Mouse (Mus musculus) neutrophil, adult 5-6 weeks (primary cell): ENCODE data around the gene Mcrip1. TPM values are rescaled to one million over a fixed set of nuclear protein-coding genes. Genes with fewer than 3 reads are reported as not detected.
"Not testable (repeated sequence)": the region's sequence is repeated elsewhere in the genome, so short reads cannot be mapped to it uniquely, and the experiment has no call there.

Experiments used
- ATAC-seq: fragments of 151-379, 151-347 bp; 2 replicates; pipeline ENCODE4 v1.8.0; 2017; ENCODE audit warnings: mild to moderate bottlenecking, moderate TSS enrichment; ENCODE audit not compliant: insufficient number of reproducible peaks, poor library complexity, low FRiP score, severe bottlenecking; ENCODE audit errors: extremely low read depth
- total RNA-seq: library from RNA; stranded (forward); fragments of 200-1000 nt; gene quantifications from 2 replicates; pipeline ENCODE4 v1.2.3, GENCODE M21; 2017

Mcrip1 gene
- total RNA-seq, 1 experiment from 2014 or later = 15.0 TPM

- no peak for ATAC-seq
Measured at GRCm38 (mm10) chr11:120576365-120576981, 26.9 kb upstream of the Mcrip1 start.

DNA sequence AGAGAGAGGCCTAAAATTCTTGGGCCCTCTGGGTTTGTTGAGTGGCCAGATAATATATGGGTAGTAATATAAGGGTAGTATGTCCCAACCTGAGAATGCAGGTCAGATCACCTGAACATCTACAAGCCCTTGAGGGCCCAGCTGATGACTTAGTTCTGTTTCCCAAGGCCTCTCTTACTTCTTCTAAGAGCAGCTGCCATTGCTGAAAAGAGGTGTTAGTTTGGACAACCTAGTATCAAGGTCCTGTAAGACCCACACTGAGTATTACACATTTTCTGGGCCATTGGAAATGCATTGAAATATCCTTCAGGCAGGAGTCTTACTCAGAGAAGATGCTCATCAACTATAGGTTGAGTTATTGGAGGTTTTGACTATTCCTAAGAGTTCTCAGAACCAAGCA lies 26.4 kb upstream of the Mcrip1 start:
- ATAC-seq = no peak

DNA sequence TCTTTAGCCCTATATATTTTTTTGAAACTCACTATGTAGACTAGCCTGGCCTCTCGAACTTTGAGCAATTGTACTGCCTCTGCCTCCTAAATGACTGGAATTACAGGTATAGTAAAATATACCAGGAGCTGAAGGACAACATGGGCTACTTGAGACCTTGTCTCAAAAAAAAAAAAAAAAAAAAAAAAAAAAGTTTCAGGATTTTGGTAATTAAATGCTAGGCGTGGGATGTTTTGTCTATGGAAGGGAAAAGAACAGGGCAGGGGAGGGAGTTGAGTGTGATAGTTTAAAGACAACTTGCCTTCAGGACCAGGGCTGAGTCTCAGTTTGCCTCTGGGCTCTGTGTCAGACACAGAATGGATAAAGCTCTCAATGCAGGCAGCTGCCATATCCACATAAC lies 25.5 kb upstream of the Mcrip1 start:
- no peak for ATAC-seq

DNA sequence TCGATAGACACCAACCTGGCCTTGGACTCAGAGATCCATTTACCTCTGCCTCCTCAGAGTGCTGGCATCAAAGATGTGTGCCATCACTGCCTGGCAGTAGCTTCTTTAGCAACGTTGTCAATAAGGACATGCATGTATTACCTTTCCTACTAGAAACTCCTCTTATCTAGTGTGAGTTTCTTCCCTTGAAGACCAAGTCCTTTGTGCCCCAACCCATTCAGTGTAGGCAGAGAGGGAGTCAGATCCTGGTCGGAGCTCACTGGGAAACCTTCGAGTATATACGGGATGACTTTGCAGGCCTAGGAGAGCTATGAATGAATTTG lies 24.7 kb upstream of the Mcrip1 start:
- no peak for ATAC-seq

DNA sequence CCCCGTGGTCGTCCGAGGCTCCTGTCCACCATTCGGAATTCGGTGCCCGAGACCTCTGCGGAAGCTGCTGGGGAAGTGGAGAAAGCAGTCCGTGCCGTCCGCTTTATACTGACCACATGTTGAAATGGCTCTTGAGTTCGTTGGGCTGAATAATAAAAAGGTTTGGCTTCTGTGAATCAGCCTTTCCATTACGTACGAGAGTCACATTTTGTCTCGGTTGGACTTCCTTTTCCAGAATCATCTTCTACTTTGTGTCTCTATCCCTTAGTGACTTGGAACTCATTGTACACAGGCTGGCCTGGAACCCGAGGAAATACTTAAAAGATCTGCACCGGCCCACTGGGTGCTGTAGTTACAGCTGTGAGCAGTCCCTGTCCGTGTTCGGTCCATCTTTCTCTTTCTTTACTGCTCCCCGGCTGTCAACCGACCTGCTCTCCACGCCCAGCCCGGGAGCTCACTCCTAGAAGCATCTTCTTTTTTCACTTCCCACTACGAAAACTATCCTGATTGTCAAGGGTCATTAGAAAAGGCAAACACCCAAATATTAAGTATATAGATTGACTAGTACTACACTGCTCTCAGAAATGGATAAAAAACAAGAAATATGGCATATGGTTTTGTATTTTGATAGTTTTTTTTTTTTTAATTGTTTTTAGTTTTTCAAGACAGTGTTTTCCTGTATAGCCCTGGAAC lies 24.2 kb upstream of the Mcrip1 start:
- no peak for ATAC-seq

- peak; percentile 78 for ATAC-seq
Measured at GRCm38 (mm10) chr11:120572752-120573584, 23.4 kb upstream of the Mcrip1 start, which contains the start of gene P4hb. Gene P4hb (minus strand): TSS chr11:120573253.

DNA sequence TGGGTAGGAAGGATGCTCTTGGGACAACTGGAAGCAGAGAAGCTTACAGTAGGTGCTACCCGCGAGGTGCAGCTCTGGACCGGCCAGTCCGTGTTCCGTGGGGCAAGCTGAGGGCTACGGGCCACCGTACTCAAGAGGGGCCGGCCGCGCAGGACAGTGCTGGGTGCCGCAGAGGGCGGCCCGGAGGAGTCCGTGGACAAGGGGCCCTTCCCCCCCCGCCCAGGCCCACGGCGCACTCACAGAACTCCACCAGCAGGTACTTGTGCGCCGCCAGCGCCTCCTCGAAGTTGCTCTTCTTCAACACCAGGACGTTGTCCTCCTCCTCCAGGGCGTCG lies 22.9 kb upstream of the Mcrip1 start:
- no peak for ATAC-seq

DNA sequence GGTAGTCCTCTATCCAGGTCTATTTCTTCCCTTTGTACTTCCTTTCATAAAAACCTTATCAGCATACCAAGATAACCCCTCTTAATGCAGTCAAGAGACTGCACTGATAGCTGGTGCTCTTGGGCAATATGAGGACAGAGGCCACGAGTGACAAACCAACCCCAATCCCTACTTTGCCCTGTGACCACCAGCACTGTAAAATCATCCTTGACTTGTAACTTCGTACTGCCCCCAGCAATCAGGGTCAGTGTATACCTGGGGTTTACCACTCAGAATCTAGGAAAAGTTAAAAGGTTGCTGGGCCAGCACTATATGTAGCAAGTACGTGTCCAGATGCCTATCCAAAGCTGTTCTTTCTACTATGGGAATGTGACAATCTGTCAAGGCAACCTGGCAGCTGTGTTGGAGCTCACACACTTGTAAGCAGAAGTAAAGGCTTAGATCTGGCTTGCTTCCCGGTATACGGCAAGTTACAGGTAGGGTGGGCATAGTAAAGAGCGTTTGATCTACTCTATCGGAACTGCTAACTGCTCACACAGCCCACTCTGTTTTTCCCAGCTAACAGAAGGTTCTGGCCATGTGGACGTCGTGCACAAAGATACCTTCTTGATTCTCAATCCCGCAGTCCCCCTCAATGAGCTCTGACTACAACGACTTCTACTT lies 22.4 kb upstream of the Mcrip1 start:
- ATAC-seq = no peak

DNA sequence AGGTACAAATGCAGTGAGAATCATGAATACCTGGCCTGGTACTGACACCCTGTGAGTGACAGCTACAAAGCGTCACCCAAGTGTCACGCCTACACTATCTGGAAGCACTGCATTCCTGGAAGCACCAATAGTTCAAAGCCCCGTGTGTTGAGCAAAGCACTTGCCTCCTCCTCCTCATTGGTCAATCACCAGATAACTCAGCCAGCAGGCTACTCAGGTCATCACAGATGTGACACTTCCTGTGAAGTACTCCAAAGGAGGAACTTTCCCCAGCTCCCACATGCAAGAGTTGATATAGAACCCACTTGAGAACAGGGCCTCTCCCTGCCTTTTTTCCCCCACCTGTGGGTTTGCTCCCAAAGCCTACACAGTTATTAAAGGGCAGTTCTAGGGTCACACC lies 21.6 kb upstream of the Mcrip1 start:
- ATAC-seq = peak; percentile 4; the same call in 1 of the 2 replicates

DNA sequence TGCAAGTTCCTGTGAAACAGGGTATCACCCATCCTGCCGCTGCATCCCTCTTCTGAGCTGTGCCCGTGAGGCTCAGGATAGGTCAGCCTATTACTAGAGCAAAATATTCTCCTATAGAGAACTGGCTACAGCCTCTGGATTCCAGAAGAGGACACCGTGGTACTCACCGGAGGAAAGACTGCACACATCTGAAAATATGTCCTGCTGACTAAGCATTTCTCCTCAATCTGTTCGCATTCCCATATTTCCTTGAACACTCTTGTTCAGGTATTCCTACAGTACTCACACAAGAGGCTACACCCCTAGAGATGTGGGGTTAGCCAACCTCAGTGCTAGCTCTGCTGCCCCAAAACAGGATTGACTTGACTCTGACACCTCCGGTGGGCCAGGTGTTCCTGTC lies 18.8 kb upstream of the Mcrip1 start:
- ATAC-seq = no peak

DNA sequence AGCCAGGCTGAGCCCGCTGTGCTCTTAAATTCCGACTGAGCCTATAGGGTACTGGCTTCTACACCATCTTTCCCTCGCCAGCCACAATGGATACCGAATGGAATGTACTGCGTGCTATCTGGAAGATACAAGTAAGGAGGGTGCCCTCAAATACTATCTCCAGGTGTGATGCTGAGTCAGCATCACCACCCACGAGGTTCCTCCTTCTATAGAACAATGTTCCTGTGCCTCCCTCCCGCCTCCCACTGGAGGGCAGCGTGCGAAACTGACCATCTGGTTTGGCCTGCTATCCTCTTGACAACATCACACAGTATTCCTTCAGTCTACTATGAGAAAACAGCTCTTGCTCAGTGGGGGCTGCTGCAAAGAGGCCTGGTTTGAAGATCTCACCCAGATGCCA lies 15.6 kb upstream of the Mcrip1 start:
- no peak for ATAC-seq

DNA sequence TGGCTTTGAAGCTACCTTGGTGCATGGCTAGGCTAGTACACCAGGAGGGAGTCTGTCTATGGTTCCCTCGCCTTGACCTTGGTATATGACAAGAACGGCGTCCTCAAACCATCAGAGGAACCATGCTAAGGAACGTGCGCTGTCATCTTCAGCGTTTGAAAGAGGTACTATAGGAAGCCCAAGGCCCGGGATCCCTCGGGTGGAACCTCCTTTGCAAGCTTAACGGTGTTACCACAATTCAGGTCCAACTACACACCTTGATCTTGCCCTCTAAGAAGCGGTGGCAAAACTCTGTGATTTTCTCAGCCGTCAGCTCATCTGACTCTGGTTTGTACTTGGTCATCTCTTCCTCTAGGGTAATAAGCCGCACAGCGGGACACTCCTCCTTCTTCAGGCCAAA lies 13.4 kb upstream of the Mcrip1 start:
- no peak for ATAC-seq

GRCm38 (mm10) chr11:120560952-120561728 lies 11.6 kb upstream of the Mcrip1 start:
- no peak for ATAC-seq

- not testable (repeated sequence) for ATAC-seq
Measured at GRCm38 (mm10) chr11:120558843-120559242, 9.3 kb upstream of the Mcrip1 start.

DNA sequence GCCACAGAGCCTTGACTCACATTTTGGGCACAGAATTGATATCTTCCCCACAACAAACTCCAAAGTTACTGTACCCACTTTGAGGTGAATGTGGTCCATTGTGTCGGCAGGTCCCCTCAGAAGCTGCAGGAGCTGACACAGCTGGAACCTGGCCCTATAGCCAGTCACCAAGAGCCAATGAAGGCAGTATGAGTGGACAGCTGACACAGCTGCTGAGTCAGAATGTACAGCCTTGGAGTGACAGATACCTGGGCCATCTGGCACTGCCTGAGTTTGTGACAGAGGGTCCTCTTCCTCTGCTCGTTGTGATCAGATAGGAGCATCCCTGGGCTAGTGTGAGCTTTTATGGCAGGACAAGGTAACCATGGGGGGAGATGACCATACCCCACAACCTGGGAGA lies 5.7 kb upstream of the Mcrip1 start:
- no peak for ATAC-seq

DNA sequence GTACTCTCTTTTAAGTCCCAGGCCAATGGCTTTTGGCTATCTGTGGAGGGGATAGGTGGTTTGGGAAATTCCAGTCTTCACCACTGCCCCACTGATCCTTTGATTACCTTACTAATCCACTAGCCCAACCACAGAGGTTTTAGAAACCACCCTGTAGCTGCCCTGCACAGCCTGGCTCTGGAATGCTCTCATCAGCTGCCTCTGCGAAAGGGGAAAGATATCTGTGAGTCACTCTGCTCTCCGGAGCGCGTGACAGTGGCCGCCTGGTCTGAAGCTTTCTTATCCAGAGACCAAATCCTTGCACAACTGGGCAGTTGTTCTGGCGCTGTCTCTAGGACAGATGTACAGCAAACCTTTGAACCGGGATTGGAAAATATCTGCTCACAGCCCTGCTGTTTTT lies 5.3 kb upstream of the Mcrip1 start:
- ATAC-seq = no peak

- ATAC-seq = no peak
Measured at GRCm38 (mm10) chr11:120552736-120553135, 3.2 kb upstream of the Mcrip1 start.

DNA sequence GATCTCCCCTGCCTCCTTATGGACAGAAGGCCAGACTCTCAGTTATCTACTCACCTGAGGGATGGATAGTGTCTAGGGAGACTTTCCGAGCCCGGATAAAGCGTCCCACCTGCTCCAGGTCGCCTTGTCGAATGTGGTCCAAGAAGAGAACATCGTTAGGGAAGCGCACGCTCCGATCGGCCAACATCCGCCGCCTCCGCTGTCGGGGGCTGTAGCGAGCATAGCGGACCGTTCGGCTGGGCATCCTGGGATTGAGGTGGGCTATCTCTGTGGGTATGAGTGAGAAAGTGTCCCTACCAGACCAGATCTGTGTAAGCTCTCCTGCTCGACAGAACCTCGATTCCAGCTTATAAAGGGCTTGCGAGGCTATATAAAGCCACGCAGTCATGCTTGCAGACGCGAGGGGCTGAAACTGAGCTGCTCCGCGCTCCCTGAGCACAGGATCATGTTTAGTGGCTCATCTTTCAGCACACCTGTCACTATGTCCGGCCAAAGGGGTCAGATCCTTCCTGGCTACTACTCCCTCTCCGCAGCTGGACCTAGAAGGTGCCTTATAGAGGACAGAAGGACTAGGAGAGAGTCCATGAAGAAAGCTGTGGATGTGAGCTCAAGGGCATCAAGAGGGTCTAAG lies 1.4 kb upstream of the Mcrip1 start, which contains the start of gene Ppp1r27:
Gene Ppp1r27, minus strand, starts transcription at position 323 of the 631 bp plus-strand sequence.
- ATAC-seq = no peak
